Mouse (Mus musculus) brain, embryonic 18.5 days (tissue): ENCODE results near the gene Mcm2.
A peak's percentile ranks its signal among the peaks of the same experiment; 100 is the strongest.

Experiments used
- DNase-seq: peaks from one replicate; pipeline ENCODE4 v3.0.0-alpha.2; 2012; ENCODE audit warnings: low read depth, low spot score

Mcm2 gene

GRCm38 (mm10) chr6:88889410-88890042 is 9.1 kb downstream of the Mcm2 start:
- DNase-seq, result no peak

- no peak for DNase-seq
These were observed 12.1 kb downstream of the Mcm2 start for GRCm38 (mm10) chr6:88886417-88886967.

- DNase-seq, result no peak
These were observed 12.8 kb downstream of the Mcm2 start for GRCm38 (mm10) chr6:88885644-88886416.

DNA sequence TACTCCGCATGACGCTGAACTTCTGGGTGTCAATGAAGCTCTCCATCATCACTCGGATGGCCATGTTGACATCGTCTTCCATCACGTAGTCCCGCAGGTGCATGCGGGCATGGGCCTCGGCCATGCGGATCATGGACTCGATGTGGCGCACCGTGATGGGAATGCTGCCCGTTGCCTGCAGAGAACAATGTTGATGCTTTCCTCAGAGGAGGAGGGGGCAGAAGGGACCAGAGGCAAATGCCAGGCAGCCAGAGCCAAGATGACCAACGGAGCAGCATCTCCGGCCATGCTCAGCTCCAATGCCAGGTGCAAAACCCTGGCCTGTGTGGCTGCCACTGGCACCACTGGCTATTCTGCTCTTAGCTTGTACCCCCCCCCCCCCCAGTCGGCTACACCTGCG is 13.9 kb downstream of the Mcm2 start:
- no peak for DNase-seq

- DNase-seq, result no peak
These were observed 14.4 kb downstream of the Mcm2 start for GRCm38 (mm10) chr6:88884195-88884594.

GRCm38 (mm10) chr6:88881334-88881733 is 17.2 kb downstream of the Mcm2 start:
- DNase-seq, result no peak

GRCm38 (mm10) chr6:88879471-88879870 is 19.1 kb downstream of the Mcm2 start:
- no peak for DNase-seq

DNA sequence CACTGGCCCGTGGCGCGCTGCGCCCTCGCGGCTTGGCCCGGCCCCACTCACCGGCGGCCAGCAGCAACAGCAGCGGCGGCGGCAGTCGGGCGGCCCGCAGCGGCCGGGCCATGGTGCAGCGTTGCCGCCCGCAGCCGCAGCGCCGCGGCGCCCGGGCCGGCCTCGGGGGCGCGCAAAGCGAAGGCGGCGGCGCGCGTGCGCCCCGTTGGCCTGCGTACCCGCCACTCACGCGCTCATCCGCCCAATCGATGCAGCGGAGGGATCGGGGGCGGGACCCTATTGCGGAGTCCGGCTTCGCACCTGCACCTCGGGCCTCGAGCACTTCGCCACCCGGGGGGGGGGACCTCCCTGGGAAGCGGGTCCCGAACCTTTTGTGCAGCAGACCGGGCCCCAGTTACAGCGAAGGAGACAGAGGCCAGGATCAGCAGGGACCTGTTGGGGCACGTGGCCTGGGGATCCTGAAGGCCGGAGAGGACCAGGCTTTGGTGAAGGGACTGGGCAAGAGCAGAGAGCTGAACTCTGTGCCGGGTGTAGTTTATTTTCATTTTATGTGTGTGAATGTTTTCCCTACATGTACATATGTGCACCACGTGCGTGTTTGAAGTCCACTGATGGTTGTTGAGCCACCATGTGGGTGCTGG is 23.6 kb downstream of the Mcm2 start, which contains the start of gene Podxl2:
Podxl2 (minus strand) TSS at position 177 of the 641 bp plus-strand sequence.
- peak; percentile 70 for DNase-seq

- DNase-seq, result no peak
These were observed 24.4 kb downstream of the Mcm2 start for GRCm38 (mm10) chr6:88873965-88874867.

GRCm38 (mm10) chr6:88872811-88873210 is 25.8 kb downstream of the Mcm2 start:
- no peak for DNase-seq

DNA sequence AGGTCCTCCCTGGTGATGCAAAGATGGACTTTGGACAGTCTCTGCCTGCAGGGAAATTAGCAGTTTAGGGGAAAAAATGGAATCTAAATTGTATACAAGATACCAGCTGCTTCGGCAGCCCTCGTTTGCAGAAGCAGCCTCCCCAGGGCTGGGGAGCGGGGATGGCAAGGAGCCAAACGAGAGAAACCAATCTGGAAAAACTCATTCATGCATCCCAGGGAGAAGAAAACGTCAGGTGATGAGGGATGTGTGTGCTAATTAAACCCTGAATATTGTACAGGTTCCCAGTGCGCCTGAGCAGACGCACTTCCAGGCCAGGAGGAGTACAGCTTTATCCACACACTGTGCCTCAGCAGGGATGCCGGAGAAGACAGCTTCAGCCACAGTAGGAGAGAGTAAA is 27.0 kb downstream of the Mcm2 start:
- DNase-seq, result peak; percentile 56

DNA sequence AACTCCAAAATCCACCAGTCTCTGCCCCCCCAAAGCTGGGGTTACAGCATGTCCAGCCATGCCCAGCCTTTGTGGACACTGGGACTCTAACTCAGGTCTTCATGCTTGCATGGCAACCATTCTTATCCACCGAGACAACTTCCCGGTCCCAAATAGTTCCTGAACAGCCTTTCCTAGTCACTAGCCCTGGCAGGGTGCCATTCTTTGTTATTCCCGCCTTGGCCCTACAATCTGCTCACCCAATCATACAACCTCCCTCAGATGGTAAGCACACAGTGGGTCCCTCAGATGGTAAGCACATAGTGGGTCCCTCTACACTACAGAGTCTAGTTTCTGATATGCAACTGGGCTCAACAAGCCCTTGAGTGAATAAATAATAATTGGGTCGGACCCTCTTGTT is 28.0 kb downstream of the Mcm2 start:
- no peak for DNase-seq

- no peak for DNase-seq
These were observed 29.1 kb downstream of the Mcm2 start for GRCm38 (mm10) chr6:88869459-88869858.

GRCm38 (mm10) chr6:88865704-88866103 is 32.9 kb downstream of the Mcm2 start:
- DNase-seq, result no peak

DNA sequence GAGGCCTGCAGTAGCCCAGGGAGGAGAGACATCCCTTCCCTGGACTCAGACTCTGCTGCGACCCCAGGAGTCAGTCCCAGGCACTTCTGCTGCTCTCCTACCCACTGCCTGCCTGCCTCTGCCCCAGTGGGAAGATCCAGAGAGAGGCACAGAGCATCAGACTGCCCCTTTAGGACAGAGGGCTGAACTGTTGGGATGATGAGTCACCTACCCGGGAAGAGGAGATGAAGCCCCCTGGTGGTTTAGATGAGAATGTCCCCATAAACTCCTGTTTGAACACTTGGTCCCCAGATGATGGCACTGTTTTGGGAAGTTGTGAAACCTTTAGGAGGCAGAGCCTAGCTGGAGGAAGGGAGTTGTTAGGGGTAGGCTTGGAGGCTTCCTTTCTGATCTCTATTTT is 37.7 kb downstream of the Mcm2 start:
- no peak for DNase-seq

DNA sequence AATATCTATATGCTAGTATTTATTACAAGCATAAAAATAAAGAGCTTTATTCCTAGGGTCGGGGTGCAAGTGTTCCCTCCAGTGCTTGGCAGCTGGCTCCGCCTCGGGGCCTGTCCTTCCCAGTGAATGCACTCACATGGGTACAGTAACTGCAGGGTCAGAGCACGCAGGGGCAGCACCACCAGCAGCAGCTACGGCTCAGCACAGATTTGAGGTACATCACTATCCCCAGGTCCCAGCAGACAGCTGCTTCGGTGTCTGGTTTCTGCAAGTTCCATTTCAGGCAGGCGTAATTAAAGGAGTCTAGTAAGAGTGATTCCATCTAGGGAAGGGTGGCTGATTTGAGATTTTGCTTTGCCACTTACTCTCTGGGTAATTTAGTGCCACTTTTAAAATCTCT is 40.2 kb downstream of the Mcm2 start:
- no peak for DNase-seq

DNA sequence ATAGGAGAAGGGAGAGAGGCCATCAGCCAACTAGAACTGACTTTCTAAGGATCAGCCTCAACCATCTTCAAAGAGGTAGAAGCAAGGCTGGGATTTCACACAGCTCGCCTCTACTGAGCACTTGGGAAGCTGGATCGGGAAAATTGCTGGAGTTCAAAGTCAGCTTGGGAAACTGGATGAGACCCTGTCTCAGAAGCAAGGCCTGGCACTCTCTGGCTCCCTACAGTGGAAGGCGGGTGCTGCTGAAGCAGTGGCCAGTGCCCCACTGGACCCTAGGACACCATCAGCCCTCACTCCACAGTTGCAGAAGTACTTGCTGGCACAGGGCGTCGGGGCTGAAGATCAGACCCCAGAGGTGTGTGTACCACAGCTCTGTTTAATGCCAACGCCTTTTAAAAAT is 40.8 kb downstream of the Mcm2 start:
- DNase-seq, result no peak

DNA sequence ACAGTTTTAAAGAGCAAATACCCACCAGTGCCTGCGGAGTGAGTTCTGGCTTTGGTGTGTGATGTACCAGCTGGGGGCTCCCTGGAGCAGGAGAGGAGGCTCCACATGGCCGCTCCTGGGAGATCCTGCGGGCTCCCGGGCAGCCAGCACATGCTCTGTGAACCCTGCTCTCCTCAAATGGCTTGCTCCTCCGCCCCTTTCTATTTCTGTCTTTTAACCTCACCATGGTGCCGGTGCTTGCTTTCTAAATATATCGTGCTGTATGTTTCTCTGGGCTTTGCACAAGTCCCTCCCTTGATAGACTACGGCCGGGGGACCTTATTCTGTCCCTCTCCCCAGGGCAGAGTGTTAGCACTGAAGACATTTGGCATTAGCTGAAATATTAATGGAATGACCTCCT is 41.3 kb downstream of the Mcm2 start:
- no peak for DNase-seq

GRCm38 (mm10) chr6:88855636-88856035 is 42.9 kb downstream of the Mcm2 start:
- no peak for DNase-seq

DNA sequence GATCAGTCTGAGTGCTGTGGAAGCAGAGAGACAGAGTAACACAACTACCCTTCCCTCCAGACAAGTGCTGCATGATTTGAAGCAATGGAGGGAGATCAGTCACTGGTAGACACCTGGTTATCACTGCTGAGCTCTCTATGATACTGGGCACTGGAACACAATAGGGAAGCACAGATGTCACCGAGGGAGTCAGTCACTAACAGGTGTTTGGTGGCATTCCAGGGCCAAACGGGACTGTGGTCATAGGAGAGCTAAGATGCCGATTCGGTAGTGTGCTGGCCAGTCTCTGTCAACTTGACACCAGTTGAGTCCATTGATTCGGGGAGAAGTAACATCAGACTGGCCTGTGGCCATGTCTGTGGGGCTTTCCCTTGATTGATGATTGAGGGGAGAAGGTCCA is 44.1 kb downstream of the Mcm2 start:
- no peak for DNase-seq

- no peak for DNase-seq
These were observed 48.5 kb downstream of the Mcm2 start for GRCm38 (mm10) chr6:88850034-88850433.
